Mouse (Mus musculus) kidney, adult 2 months (tissue): Measurements from ENCODE around the gene 4930402F06Rik.

Experiments
- CTCF ChIP-seq: fragments of 200-500 bp; conservative IDR thresholded peaks from 2 replicates; pipeline ENCODE4 v1.5.1; 2011; ENCODE audit warnings: low read depth, mild to moderate bottlenecking, control low read depth, low read length, moderate library complexity, mixed read lengths; ENCODE audit not compliant: insufficient read depth, insufficient read length
- POLR2A ChIP-seq: fragments of 200-500 bp; IDR thresholded peaks from one replicate; pipeline ENCODE4 v1.6.1; 2011; ENCODE audit warnings: low read depth, low read length, control low read depth

DNA sequence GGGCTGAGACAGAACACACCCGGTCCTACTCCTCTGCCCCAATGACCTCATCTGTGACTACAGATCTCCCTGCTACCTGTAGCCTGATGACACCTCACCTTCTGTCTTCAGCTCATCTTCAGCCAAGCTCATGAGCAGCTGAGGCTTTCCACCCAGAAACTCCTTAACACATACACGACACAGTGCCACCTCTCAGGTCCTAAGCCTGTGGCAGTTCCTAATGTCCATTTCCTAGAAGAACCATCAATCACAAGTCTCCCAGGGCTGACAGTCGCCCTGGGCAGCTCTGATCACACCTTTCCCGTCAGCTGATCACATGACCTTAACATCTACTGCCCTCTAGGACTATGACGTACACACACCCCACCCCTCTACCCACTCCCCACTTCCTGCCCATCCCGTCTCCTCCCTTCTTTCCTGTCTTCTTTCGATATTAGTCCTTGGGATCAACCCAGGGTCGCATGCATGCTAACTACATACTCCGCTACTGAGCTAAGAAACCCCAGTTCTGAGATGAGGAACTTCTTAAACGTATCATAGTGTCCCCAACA lies 14.7 kb upstream of the 4930402F06Rik start:
- TF ChIP-seq POLR2A = no peak
- no peak for TF ChIP-seq CTCF
